Mouse (Mus musculus) kidney, embryonic 16.5 days (tissue): Measurements from ENCODE around the gene Mybbp1a. TPM values are rescaled to one million over a fixed set of nuclear protein-coding genes. Genes with fewer than 3 reads are reported as not detected.

Experiments
- ATAC-seq: fragments of 200-750 bp; cut with Nextera tagmentation; 2 replicates; pipeline ENCODE4 v1.8.0; 2017; ENCODE audit warnings: moderate TSS enrichment; ENCODE audit not compliant: low FRiP score, low TSS enrichment
- H3K27ac ChIP-seq: fragments of 300-500 bp; sonication (generic); 2 replicates; pipeline ENCODE4 v1.5.1; 2014; ENCODE audit warnings: low read length
- H3K27me3 ChIP-seq: fragments of 300-500 bp; sonication (generic); 2 replicates; pipeline ENCODE4 v1.6.1; 2014; ENCODE audit warnings: low read length, control low read depth, mixed read lengths; ENCODE audit not compliant: insufficient read depth
- H3K36me3 ChIP-seq: fragments of 300-500 bp; sonication (generic); 2 replicates; pipeline ENCODE4 v1.6.1; 2014; ENCODE audit warnings: low read length, control low read depth, mixed read lengths; ENCODE audit not compliant: insufficient read depth
- H3K4me1 ChIP-seq: fragments of 300-500 bp; sonication (generic); 2 replicates; pipeline ENCODE4 v1.6.1; 2014; ENCODE audit warnings: low read length, control low read depth, mixed read lengths; ENCODE audit not compliant: insufficient read depth
- H3K4me2 ChIP-seq: fragments of 300-500 bp; sonication (generic); replicated peaks from 2 replicates; pipeline ENCODE4 v1.6.1; 2014; ENCODE audit warnings: low read depth, low read length
- H3K4me3 ChIP-seq: fragments of 300-500 bp; sonication (generic); 2 replicates; pipeline ENCODE4 v1.5.1; 2014; ENCODE audit warnings: mild to moderate bottlenecking, low read length
- H3K9ac ChIP-seq: fragments of 300-500 bp; sonication (generic); replicated peaks from 2 replicates; pipeline ENCODE4 v1.6.1; 2014; ENCODE audit warnings: low read length
- H3K9me3 ChIP-seq: fragments of 300-500 bp; sonication (generic); 2 replicates; pipeline ENCODE4 v1.6.1; 2016; ENCODE audit warnings: low read length, control low read depth
- WGBS: fragments of 180-500 bp; shearing (Covaris S2); extraction: QIAGEN DNeasy Blood & Tissue Kit; methylation state at CpG from one replicate; pipeline ENCODE4 v1.1.7; 2014; 5-methylcytosine and 5-hydroxymethylcytosine counted together
- polyA plus RNA-seq: library from polyadenylated mRNA; unstranded; fragments of >200 nt; fragmentation: Nextera tagmentation; extraction: Ambion mirVana; gene quantifications from 2 replicates; pipeline ENCODE4 v1.2.1, GENCODE M21; 2015

The Mybbp1a gene
- polyA plus RNA-seq, 1 experiment from 2014 or later, result 175 TPM

- no peak overlapping the region for H3K4me3 ChIP-seq
- H3K9ac ChIP-seq, result no peak overlapping the region
- no peaks in the 10 kb centered on the region for H3K9me3 ChIP-seq
- WGBS, result 69% methylated on average over 5 of the region's 5 CpGs
- H3K4me1 ChIP-seq, result peaks cover 6% of the 10 kb centered on the region
- ATAC-seq, result no peak
- no peaks in the 10 kb centered on the region for H3K27me3 ChIP-seq
- no peak overlapping the region for H3K4me2 ChIP-seq
- no peak overlapping the region for H3K27ac ChIP-seq
- peaks cover 21% of the 10 kb centered on the region for H3K36me3 ChIP-seq
Observed at GRCm38 (mm10) chr11:72455694-72456093, 14.5 kb downstream of the Mybbp1a start.

- no peak overlapping the region; the same call in 1 of the 2 replicates for H3K4me2 ChIP-seq
- no peaks in the 10 kb centered on the region for H3K9me3 ChIP-seq
- ATAC-seq, result peak; percentile 84
- 56% methylated on average over 12 of the region's 12 CpGs for WGBS
- H3K4me3 ChIP-seq, result no peak overlapping the region
- peak overlapping the region; percentile 59 for H3K27ac ChIP-seq
- no peaks in the 10 kb centered on the region for H3K27me3 ChIP-seq
- H3K36me3 ChIP-seq, result no peaks in the 10 kb centered on the region
- H3K4me1 ChIP-seq, result peaks cover 6% of the 10 kb centered on the region
- 0 out of 2 replicates have a peak overlapping the region, but pooled peaks have one; percentile 1 for H3K9ac ChIP-seq
Observed at GRCm38 (mm10) chr11:72457995-72458496, 16.9 kb downstream of the Mybbp1a start.

- peak overlapping the region; percentile 59 for H3K27ac ChIP-seq
- no peak for ATAC-seq
- H3K27me3 ChIP-seq, result no peaks in the 10 kb centered on the region
- no peaks in the 10 kb centered on the region for H3K9me3 ChIP-seq
- 0 out of 2 replicates have a peak overlapping the region, but pooled peaks have one; percentile 1 for H3K9ac ChIP-seq
- H3K4me3 ChIP-seq, result no peak overlapping the region
- H3K4me2 ChIP-seq, result no peak overlapping the region; the same call in 1 of the 2 replicates
- 72% methylated on average over 3 of the region's 3 CpGs for WGBS
- 0 out of 2 replicates have a peak, but pooled peaks cover 3% of the 10 kb centered on the region for H3K4me1 ChIP-seq
- H3K36me3 ChIP-seq, result no peaks in the 10 kb centered on the region
Observed at GRCm38 (mm10) chr11:72458502-72458901, 17.3 kb downstream of the Mybbp1a start.

GRCm38 (mm10) chr11:72461500-72461981 is 20.4 kb downstream of the Mybbp1a start:
- H3K9me3 ChIP-seq, result no peaks in the 10 kb centered on the region
- H3K4me1 ChIP-seq, result peaks cover 17% of the 10 kb centered on the region
- WGBS, result 55% methylated on average over 5 of the region's 5 CpGs
- H3K9ac ChIP-seq, result no peak overlapping the region
- H3K4me3 ChIP-seq, result no peak overlapping the region
- H3K36me3 ChIP-seq, result no peaks in the 10 kb centered on the region
- H3K27me3 ChIP-seq, result no peaks in the 10 kb centered on the region
- ATAC-seq, result no peak
- no peak overlapping the region for H3K4me2 ChIP-seq
- H3K27ac ChIP-seq, result no peak overlapping the region

- no peak overlapping the region for H3K4me3 ChIP-seq
- no peak for ATAC-seq
- H3K9ac ChIP-seq, result no peak overlapping the region
- no peak overlapping the region for H3K27ac ChIP-seq
- H3K4me2 ChIP-seq, result no peak overlapping the region
- H3K4me1 ChIP-seq, result peaks cover 49% of the 10 kb centered on the region
- WGBS, result 62% methylated on average over 3 of the region's 3 CpGs
- no peaks in the 10 kb centered on the region for H3K9me3 ChIP-seq
- H3K27me3 ChIP-seq, result no peaks in the 10 kb centered on the region
- no peaks in the 10 kb centered on the region for H3K36me3 ChIP-seq
Observed at GRCm38 (mm10) chr11:72464821-72465220, 23.7 kb downstream of the Mybbp1a start.

- peaks cover 52% of the 10 kb centered on the region for H3K4me1 ChIP-seq
- H3K4me2 ChIP-seq, result no peak overlapping the region
- H3K36me3 ChIP-seq, result no peaks in the 10 kb centered on the region
- 38% methylated on average over 11 of the region's 11 CpGs for WGBS
- H3K4me3 ChIP-seq, result no peak overlapping the region
- no peaks in the 10 kb centered on the region for H3K27me3 ChIP-seq
- ATAC-seq, result no peak
- H3K9me3 ChIP-seq, result no peaks in the 10 kb centered on the region
- H3K9ac ChIP-seq, result no peak overlapping the region
- H3K27ac ChIP-seq, result peak overlapping the region; percentile 72
Observed at GRCm38 (mm10) chr11:72465978-72466693, 25.0 kb downstream of the Mybbp1a start.

- Histone ChIP-seq H3K9ac (no peak overlapping the region), H3K4me1 (peaks cover 51% of the 10 kb centered on the region)
- ATAC-seq, result peak; percentile 37
Observed at GRCm38 (mm10) chr11:72466694-72467507, 25.7 kb downstream of the Mybbp1a start.

GRCm38 (mm10) chr11:72468525-72468924 is 27.4 kb downstream of the Mybbp1a start:
- no peaks in the 10 kb centered on the region for H3K27me3 ChIP-seq
- peaks cover 64% of the 10 kb centered on the region for H3K4me1 ChIP-seq
- 78% methylated on average over 5 of the region's 5 CpGs for WGBS
- no peak overlapping the region for H3K4me3 ChIP-seq
- H3K27ac ChIP-seq, result peak overlapping the region; percentile 64
- ATAC-seq, result no peak
- no peaks in the 10 kb centered on the region for H3K9me3 ChIP-seq
- no peak overlapping the region for H3K9ac ChIP-seq
- H3K4me2 ChIP-seq, result no peak overlapping the region
- H3K36me3 ChIP-seq, result no peaks in the 10 kb centered on the region

More at GRCm38 (mm10) chr11:72466694-72467507, 25.7 kb downstream of the Mybbp1a start:
- peak overlapping the region; percentile 72 for H3K27ac ChIP-seq
- H3K4me3 ChIP-seq, result no peak overlapping the region
- H3K9me3 ChIP-seq, result no peaks in the 10 kb centered on the region
- no peaks in the 10 kb centered on the region for H3K27me3 ChIP-seq
- peak overlapping the region; percentile 3; the same call in 1 of the 2 replicates for H3K4me2 ChIP-seq
- WGBS, result 26% methylated on average over 11 of the region's 11 CpGs
- no peaks in the 10 kb centered on the region for H3K36me3 ChIP-seq

- WGBS, result 16% methylated on average over 5 of the region's 5 CpGs
- Histone ChIP-seq H3K4me2 (no peak overlapping the region), H3K9ac (no peak overlapping the region), H3K27me3 (no peaks in the 10 kb centered on the region), H3K36me3 (no peaks in the 10 kb centered on the region), H3K9me3 (no peaks in the 10 kb centered on the region), H3K27ac (peak overlapping the region; percentile 64), H3K4me3 (no peak overlapping the region), H3K4me1 (peaks cover 71% of the 10 kb centered on the region)
- ATAC-seq, result peak; percentile 77
Observed at GRCm38 (mm10) chr11:72469217-72469616, 28.1 kb downstream of the Mybbp1a start.
